Mouse (Mus musculus) CD4-positive, CD25-positive, alpha-beta regulatory T cell, adult 9 weeks (primary cell): ENCODE measurements around the gene Gm614. TPM values are rescaled to one million over a fixed set of nuclear protein-coding genes. Genes with fewer than 3 reads are reported as not detected.

Experiments used
- polyA plus RNA-seq: library from polyadenylated mRNA; unstranded; fragments of 100-300 nt; shearing (Covaris generic); gene quantifications from one replicate; pipeline ENCODE4 v1.2.1, GENCODE M21; 2017

Gene Gm614
- polyA plus RNA-seq: 6.9 TPM

DNA sequence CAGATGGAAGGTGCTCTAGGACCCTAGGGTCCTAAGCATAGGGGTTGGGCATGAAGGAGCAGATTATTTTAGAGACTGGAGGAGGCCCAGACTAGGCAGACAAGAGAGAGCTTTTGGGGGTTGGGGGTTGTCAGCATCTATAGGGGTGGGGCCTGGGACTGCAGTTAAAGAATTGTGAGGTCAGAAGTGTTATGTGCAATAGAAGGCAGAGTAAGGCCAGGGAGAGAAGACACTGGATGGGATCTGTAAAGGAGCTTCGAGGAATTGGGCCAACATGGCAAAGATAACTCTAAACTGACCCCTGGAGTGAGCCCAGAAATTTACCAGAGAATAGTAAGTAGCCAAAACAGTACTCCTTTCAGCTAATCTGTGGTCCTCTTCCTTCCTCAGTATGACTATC lies at the start of gene Gm614:
TSS of gene Gm614 (minus strand) at position 101 of the 400 bp plus-strand sequence.

DNA sequence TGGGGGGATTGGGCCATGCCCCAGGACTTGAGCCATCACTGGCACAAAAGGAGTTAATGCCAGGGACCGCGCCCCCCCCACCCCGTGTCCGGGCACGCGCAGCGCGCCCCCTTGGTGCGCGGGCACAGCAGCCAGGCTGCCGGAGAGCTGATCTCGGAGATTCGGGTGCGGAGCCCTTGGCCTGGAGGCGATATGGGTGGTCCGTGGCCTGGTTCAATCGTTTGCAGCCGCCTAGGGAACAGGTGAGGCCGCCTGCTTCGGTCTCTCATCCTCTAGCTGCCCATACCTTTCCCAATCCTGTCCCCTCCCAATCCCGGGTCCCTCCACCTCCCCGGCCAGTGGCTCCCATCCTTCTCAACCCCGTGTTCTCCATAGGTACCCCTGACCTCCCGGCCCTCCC lies 35.3 kb upstream of the Gm614 start, which contains the start of gene Nlgn3:
TSS of gene Nlgn3 (plus strand) at position 114 of the 400 bp plus-strand sequence.

GRCm38 (mm10) chrX:101273875-101274738 lies 10.3 kb upstream of the Gm614 start, which contains the start of gene Med12:
Gene Med12 (plus strand): TSS chrX:101274030.

DNA sequence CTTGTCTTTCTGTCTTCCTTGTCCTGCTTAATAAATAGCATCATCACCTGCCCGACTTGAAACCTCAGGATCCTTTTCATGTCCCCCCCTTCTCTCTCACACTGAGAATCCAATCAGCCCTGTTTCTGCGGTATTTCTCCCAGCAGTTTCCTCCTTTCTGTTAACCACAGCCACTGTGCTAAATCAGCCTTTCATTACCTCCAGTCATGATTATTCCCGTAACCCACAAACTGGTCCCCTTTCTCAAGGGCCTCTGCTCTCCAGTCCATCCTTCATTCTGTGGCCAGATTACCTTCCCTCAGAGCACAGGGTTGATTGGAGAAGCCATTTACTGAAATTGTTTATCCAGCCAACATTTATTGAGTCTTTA lies 4.9 kb upstream of the Gm614 start, which contains the start of gene Gm20489:
TSS of gene Gm20489 (minus strand) at position 269 of the 370 bp plus-strand sequence.

GRCm38 (mm10) chrX:101268025-101268754 lies 4.4 kb upstream of the Gm614 start, which contains the start of gene Il2rg:
Gene Il2rg (minus strand): TSS chrX:101268255.

DNA sequence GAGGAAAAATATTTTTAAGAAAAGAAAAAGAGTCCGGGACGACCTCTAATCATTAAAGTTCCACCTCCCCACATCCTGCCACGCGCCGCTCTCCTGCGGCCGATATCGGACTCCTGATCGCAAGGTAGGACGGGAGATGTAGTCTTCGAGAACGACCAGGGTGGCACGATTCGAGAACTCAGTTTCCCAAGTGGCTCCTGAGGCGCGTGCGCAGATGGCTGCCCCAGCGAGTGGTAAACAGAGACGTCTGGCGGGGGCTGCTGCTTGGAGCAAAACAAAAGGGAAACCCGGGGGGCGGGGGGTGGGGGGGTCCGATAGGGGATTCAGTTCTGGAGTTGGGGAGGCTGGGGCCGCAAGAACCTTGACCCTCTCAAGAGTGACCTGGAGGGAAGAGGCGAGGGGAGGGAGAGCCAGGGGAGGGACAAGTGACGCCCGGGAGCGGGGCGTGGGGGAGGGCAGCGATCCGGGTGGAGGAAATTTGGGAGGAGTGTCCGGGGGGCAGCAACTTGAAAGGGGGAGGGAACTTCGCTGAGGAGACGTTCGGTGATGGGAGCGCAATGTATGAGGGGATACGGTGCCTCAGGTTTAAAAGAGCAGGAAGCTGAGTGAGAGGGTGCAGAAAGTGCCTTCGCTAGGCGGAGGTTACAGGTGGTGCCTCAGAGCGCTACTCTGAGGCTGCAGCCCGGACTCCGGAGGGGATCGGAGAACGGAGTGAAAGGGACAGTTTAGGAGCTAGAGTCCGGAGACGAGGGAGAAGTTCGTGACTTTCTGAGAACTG lies 9.7 kb downstream of the Gm614 start, which contains the start of gene Foxo4:
TSS of gene Foxo4 (plus strand) at position 577 of the 778 bp plus-strand sequence.

GRCm38 (mm10) chrX:101221834-101222795 lies 41.7 kb downstream of the Gm614 start, which contains the start of gene Snx12:
Gene Snx12 (minus strand): TSS chrX:101222563.

Other genes with a start within 250 kb of the Gm614 start
- not detected for gene Tex11, start 204.3 kb downstream of the Gm614 start, polyA plus RNA-seq
- 0.60 TPM for gene Slc7a3, start 178.0 kb downstream of the Gm614 start, polyA plus RNA-seq
- 68.7 TPM for gene Snx12, start 41.4 kb downstream of the Gm614 start, polyA plus RNA-seq
- 2.9 TPM for gene Foxo4, start 9.5 kb downstream of the Gm614 start, polyA plus RNA-seq
- gene Il2rg, start 4.3 kb upstream of the Gm614 start, polyA plus RNA-seq: 1,663 TPM
- not detected for gene Gm20489, start 5.0 kb upstream of the Gm614 start, polyA plus RNA-seq
- gene Med12, start 10.0 kb upstream of the Gm614 start, polyA plus RNA-seq: 102 TPM
- 0.06 TPM for gene Nlgn3, start 35.2 kb upstream of the Gm614 start, polyA plus RNA-seq
- not detected for gene Gjb1, start 112.4 kb upstream of the Gm614 start, polyA plus RNA-seq
- gene Zmym3, start 156.9 kb upstream of the Gm614 start, polyA plus RNA-seq: 24.1 TPM
- gene Nono, start 165.3 kb upstream of the Gm614 start, polyA plus RNA-seq: 327 TPM
- 1.1 TPM for gene Itgb1bp2, start 185.1 kb upstream of the Gm614 start, polyA plus RNA-seq